Mouse (Mus musculus): ENCODE results near the gene Tsfm.
"Not testable (repeated sequence)": the region's sequence is repeated elsewhere in the genome, so short reads cannot be mapped to it uniquely, and the experiment has no call there.

Gene Tsfm

DNA sequence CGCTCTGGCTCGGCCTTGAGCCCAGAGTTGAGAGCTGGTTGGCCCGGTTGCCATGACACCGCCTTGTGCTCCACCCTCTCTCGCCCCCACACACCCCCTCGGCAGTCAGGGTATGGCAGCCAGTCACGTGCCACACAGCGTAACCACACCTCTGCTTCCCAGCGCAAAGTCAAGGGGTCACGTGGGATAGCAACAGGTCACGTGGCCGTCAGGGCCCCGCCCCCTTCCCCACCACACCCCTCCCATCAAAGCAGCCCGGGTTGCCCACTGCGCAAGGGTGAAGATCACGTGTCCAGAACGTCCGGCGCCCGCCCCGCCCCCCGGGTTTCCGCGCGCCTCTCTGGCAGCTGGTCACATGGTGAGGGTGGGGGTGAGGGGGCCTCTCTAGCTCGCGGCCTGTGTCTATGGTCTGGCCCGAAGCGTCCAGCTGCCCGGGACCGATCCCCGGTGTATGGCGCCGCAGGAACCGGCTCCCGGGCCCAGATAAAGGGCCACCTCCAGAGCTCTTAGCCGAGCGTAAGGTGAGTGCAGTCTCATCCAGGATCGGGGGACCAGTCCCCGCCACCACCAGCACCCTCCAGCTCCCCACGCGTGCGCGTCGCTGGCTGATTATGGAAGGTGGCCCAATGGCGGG is 32.7 kb upstream of the Tsfm start, which contains the start of gene Cdk4:
Cdk4 (plus strand) TSS at position 296 of the 634 bp plus-strand sequence.
- DNase-seq = peak; percentile 94 to 96

DNA sequence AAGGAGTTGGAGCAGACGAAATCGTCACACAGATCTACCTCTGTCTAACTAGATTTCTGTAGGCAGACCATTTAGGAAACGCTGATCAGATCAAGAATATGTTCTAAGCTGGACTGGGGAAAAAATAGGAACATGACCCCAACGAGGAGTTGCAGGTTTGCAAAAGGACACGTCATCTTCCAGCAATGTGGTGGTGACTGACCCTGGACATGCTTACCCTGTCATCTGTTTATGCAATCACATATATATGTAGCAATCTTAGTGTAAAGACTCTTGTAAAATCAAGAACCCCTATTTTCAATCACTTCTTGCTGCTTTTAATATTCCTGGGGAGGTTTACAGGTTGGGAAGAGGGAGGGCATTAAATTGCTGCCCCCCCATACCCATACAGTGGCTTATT is 31.9 kb upstream of the Tsfm start:
- no peak for DNase-seq

DNA sequence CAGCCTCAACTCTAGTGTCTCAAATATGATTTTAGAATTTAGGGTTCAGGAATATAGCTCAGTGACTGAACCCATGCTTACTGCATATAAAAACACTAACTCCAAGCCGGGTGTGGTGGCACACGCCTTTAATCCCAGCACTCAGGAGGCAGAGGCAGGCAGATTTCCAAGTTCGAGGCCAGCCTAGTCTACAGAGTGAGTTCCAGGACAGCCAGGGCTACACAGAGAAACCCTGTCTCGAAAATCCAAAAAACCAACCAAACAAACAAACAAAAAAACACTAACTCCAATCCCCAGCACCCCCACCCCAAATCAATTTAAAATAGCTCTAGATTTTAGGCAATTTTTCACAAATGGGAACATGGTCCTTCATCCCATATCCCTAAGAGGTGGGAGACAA is 31.5 kb upstream of the Tsfm start:
- not testable (repeated sequence) for DNase-seq

DNA sequence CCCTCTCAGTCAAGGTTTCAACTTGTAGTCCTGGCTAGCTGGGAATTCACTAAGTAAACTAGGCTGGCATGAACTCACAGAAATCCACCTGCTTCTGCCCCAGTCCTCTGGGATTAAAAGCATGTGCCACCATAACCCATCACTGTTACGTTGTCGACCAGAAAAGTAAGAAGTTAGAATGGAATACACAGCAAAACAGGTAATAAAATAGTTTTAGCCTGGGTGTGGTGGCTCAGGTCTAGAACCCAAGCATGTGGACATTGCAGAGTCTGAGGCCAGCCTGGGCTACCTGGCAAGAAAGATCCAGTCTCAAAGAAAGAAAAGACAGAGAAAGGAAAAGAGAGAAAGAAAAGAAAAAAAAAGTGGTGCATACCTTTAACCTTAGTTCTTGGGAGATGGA is 30.9 kb upstream of the Tsfm start:
- no peak for DNase-seq

DNA sequence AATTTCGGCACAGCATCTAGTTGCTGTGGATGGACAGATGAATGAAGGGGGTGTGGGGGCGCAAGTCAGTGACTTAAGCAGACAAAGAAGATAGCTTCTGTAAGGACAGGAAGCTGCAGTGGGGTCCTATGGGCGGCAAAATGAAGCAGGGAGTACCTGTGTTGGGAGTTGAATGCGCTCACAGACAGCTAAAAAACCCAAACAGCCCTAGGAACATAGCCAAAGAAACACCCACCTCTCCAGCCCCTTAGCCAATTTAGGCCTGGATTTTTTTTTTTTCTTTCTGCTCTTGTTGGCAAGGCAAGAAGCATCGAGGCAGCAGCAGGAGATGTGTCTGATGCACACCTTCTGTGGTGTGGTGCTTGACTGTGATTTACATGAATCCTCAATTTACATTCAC is 30.4 kb upstream of the Tsfm start:
- no peak for DNase-seq

DNA sequence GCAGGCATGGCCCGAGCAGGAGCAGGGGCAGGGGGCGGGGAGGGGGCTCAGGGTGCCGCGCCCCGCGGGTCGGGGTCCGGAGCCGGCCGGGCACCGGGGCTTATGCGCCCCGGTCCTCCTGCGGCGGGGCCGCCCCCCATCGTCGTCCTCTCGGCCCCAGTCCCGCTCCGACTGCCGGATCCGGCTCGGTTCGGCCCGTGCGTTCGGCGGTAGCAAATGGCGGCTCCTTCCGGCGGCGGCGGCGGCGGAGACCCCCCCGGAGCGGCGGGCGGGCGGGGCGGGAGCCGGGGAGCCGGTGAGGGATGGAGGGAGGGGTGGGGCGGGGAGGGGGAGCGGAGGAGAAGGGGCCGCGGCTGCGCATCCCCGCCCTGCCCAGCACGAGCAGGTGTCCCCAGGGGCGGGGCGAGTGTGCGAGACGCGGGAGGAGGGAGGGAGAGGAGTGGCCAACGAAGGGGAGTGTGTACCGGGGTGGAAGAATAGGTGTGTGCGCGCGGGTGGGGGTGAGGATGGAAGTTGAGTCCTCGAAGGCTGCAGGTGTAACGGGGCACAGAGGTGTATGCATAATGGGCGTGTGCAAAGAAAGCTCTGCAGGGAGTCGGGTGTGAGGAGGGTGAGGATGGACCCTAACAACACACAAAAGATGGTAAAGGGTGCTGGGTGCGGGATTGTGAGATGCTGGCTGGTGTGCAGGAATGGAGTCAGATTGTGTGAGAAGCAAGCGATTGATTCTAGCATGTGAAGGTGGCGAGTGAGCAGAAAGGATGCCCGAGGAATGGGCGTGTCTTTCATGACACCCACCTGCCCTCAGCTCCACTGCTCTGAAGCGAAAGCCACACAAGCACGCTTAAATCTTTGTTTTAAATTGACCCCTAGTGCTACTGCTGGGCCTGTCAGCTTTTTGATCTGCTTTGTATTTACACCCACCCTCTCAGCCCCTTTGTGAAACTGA is 29.6 kb upstream of the Tsfm start, which contains the start of gene March9:
March9 (minus strand) TSS at position 217 of the 949 bp plus-strand sequence.
- DNase-seq = peak; percentile 78 to 87

DNA sequence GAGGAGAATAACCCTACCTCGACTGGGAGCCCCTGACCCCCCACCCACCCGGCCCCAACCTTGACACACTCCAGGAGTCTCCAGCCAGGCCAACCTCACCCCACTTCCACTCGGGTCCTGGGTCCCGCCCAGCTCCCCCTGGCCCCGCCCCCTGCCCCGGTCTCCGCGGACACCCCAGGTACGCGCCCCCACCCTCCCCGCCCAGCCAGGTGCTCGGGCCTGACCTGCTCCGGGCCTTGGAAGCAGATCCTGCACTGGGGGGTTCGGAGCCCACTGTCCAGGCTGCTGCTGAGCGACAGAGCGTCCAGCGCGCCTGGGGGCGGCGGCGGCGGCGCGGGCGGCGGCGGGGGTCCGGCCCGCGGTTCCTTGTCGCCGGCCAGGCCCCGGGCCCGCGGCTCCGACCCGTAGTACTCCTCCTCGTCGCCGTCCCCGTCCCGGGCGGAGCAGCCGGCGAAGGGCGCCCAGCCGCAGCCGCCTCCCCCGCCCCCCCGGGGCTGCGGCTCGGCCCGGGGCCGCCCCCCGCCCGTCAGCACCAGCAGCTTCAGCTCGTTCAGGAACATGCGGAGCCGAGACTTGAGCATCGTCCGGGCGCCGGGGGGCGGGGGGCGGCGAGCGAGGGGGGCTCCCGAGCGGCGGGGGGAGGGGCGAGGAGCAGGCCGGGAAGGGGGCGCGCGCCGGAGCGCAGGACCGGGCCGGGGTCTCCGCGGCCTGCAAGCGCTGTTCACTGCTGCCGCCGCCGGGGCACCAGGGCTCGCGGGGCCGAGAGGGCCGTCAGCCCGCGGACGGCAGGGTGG is 28.7 kb upstream of the Tsfm start:
- DNase-seq = no peak

DNA sequence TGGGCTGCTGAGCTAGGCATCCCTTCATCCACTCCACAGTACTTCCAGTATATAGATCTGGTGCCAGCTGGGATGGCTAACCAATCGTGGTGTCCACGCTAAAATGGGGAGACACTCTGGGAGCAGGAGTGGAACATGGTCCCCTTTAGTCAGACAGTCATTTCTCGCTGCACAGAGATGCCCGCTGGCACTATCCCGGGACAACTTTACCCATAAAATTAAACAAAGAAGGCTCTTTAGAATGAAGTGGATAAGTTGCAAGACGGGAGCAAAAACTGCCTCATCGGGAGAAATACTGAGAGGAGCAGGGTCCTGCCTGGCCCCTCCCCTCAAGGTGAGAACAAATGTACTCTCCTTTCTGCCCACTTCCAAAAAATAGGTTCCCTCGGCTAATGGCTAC is 28.1 kb upstream of the Tsfm start:
- no peak for DNase-seq

DNA sequence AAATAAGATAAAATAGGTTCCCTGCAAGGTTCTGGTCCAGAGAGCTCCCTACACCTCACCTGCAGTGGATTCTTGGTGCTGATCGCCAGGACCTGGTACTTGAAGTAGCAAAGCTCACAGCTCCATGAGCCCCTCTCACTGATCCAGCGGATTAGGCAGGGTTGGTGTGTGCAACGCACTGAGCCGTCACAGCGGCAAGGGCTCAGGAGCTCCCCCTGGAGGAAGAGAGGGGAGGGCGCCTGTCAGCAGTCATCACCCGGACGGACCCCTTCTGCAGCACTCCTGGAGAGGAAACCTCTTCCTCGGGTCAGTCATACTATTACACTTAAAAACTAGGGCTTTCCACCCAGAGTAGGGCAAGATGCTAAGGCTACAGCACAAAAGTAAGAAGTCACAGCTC is 27.5 kb upstream of the Tsfm start:
- DNase-seq = peak; percentile 66 to 67

DNA sequence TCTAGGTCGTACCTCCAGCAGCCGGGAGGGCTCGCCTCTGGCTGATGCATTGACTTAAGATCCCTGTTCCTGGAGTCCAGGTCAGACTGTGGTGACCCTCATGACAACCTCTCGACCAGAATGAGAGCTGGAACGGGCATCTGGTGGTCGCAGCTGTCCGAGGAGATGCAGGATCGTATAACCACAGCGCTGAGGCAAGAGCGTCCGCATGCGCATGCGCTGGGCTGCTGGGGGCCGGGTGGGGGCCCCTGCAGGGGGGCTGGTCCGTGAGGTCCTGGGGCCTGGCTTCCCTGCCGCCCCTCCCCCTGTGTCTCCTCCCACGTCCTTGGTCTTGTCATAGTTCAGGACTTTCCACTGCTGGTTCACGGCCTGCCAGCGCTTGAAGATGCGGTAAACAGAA is 25.9 kb upstream of the Tsfm start:
- DNase-seq = no peak

DNA sequence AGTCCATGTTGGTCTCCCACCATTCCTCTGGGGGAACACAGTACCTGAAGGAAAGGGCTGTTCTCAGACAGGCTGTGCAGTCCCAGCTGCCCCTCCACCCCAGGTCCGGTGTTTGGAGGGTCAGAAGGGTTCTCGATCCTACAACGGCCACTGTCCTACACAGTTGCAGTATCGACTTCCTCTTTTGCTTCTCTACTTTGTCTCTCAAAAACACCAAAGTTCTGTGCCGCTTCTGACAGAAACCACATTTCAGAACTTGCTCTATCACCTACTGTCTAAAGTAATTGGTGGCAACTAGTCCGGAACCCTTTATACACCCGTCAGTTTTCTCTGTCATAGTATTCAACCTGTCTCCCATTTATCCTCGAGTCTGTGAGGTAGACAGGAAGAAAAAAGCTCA is 24.8 kb upstream of the Tsfm start:
- no peak for DNase-seq

DNA sequence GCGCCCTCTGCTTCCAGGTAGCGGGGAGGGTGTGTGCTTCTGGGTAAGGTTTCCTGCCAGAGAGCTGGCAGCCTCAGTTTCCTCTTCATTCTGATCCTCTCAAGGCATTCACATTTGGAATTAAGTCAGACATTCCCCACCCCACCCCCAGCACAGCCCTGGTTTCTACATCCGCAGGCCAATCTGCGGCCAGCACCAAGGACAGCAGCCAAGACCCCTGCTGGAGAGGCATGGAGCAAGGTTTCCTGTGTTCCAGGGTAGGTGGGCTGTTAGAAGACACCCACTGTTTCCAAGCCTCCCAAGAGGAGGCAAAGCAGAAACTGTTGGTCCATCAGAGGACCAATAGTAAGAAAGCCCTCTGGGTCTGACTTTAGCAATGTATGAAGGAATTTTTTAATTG is 24.0 kb upstream of the Tsfm start:
- no peak for DNase-seq

DNA sequence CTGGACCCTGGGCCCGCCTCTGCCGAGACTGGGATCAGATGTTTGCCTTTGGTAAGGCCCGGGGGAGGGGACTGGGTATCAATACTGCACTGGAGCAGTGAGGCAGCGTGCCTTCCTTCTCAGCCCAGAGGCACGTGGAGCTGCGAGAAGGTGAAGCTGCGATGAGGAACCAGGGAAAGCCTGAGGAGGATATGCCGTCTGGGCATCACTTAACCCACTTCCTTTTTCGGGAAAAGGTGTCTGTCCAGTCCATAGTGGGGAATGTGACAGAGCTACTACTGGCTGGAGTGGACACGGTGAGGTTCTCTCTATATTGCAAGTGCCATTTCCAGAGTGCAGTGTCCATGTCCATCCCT is 19.5 kb upstream of the Tsfm start:
- no peak for DNase-seq

DNA sequence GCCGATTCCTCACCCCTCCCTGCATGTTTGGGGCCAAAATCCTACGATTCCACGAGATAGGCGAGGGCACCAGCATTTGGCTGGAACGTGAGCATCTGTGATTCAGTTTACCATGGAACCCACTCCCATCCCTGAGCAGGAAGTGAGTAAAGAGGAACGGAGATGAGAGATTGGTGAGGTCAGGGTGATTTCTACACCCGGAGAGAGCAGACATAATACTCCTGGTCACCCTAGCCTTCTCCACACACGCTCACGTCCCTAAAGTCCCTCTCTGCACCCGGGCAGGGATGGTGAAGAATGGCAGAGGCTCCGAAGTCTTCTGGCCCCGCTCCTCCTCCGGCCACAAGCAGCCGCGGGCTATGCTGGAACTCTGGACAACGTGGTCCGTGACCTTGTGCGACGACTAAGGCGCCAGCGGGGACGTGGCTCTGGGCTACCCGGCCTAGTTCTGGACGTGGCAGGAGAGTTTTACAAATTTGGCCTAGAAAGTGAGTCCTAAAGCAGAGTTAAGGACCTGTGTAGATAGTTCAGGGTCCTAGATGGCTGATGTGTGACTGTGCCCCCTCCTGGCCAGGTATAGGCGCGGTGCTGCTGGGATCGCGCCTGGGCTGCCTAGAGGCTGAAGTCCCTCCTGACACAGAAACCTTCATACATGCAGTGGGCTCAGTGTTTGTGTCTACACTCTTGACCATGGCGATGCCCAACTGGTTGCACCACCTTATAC is 18.9 kb upstream of the Tsfm start:
- no peak for DNase-seq

DNA sequence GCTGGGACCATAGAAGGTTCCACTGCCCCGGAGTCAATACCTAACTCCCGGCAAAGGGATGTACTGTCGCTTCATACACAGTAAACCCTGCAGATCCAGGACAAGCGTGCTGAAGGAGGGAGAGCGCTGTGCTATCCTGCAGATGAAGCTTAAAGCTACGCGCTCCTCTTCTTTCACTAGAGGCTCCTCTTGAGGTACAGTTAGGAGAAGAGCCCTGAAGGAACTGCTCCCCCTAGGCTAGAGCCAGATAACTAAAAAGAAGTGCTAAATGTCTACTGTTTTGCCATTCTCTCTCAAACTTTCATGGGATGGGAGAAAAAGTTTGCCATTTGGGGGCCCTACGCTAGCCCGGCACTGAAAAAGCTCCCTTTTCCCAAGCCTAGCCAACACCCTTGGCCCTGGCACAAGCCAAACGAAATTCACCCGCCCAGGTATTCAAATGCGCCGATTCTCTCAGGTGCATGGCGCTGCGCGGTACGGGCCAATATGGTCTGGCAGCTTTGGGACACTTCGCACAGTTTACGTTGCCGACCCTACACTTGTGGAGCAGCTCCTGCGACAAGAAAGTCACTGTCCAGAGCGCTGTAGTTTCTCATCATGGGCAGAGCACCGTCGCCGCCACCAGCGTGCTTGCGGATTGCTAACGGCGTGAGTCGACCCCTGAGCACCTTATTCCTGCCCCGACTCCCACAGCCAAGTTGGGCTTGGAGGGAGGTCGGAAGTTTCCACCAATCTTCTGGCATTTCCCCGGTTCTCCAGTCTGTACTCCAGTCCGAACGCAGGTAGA is 18.2 kb upstream of the Tsfm start:
- no peak for DNase-seq

DNA sequence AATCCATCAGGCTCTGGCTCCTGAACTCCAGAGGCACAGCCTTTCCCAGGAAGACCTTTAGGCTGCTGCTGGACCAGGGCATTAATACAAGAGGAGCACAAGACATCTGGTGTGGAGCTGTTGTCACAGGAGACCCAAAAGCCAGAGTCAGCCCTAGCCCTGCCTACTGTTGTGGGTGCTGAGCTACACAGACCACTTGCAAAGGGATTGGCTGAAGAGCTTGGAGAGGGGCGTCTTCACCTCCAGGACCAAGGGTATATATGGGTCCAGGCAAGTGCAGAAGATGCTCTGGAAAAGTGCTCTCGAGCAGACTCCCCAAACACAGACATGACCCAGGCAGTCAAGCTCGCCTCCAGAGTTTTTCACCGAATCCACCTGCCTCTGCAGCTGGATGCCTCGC is 17.3 kb upstream of the Tsfm start, which contains the start of gene Cyp27b1:
Cyp27b1 (plus strand) TSS at position 297 of the 400 bp plus-strand sequence.
- no peak for DNase-seq

DNA sequence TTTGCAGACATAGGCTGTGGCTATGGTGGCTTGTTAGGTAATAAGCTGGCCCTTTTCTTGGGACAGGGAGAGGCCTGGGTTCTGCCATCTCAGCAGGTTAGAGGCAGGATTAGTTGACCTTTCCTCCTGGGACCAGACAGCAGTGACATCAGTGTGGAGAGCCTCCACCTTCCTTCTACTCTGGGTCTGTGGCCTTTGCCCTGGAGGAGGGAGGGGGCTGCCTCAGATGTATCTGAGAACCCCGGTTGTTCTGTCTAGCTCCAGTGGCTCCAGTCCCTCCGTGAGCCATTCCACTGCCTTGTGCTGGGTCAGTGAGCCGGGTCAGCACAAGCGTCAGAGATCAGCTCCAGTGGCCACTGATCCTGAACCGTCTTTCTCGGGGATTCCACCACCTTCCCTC is 12.5 kb upstream of the Tsfm start:
- DNase-seq = no peak

DNA sequence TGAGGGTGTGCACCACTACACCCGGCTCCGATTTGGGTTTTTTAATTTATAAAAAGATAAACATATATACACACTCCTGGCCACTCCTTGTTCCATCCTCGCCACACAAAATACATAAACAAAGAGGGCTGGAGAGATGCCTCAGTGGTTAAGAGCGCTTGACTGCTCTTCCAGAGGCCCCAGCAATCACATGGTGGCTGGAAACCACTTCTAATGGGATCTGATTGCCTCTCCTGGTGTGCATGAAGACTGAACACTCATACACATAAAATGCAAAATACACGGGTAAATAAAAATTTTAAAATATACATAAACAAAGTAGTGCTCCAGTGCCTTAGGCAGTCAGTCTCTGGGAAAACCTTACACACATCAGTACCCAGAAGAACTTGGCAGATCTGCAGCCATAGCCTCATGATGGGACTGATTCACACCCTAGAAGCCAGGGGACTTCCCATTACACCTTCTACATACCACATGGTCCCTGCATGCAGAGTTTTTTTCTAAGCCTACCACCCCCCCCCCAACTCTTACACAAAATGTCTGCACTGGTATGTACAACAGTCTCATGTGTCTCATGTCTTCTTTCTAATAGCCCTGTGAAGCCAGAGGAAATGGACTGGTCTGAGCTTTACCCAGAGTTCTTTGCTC is 12.0 kb upstream of the Tsfm start:
- no peak for DNase-seq

DNA sequence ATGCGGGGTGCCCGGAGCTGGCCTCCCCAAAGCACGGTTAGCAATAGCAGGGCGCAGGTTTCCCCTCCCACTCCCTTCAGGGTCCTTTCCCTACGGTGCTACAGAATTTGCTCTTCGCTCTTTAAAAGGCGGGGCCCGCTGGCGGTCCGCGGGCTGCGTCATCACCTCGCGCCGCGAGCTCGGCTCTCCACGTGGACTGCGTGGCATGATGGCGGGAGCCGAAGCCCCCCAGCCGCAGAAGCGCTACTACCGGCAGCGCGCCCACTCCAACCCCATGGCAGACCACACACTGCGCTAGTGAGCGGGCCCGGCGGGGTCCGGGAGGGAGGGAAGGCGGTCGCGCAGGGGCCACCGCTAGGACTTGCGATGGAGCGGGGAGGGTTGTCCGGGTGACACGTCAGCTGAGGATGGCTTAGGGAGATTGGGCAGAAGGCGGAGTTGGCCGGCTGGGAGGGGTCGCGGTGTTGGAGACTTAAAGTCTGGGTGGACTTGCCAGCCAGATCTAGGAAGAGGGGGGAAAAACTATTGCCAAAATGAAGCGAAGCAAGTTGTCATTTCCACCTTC is 11.2 kb upstream of the Tsfm start:
- peak; percentile 40 to 55 for DNase-seq

DNA sequence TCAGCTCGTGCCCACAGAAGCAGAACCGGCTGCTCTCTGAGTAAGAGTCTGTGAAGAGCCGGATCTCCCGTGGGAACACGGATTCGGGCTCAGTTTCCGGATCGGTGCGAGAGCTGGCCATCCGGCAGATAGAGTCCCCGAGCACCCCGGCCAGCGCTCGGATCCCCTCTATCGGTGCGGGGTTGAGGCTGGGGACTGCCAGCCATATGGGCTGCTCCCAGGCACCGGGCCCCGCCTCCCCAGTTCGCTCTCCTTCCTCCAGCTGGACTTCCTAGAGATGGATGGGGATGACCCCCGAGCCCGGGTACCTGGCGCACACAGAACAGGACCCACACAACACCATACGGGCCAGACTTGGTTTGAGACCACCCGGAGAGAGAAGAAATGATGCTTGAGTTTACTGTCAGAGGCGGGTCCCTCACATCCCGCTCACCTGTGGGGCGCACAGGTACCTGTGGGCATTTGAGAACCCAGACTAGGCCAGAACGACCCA is 10.7 kb upstream of the Tsfm start, which contains the start of the genes Mettl1 and Eef1akmt3:
Mettl1 (plus strand) TSS at position 141 of the 493 bp plus-strand sequence.
Eef1akmt3 (minus strand) TSS at position 240 of the 493 bp plus-strand sequence.
- DNase-seq = no peak

Data from thymus, adult 18-20 months (tissue).